Mouse (Mus musculus) liver, embryonic 14.5 days (tissue): ENCODE measurements around the gene Edem3.

ENCODE experiments used
- CTCF ChIP-seq: IDR thresholded peaks from 2 replicates; pipeline ENCODE4 v1.5.1; 2016; ENCODE audit warnings: antibody characterized with exemption, low read depth, control low read depth
- EP300 ChIP-seq: IDR thresholded peaks from 2 replicates; pipeline ENCODE4 v1.6.1; 2016; ENCODE audit warnings: antibody characterized with exemption, low read depth

DNA sequence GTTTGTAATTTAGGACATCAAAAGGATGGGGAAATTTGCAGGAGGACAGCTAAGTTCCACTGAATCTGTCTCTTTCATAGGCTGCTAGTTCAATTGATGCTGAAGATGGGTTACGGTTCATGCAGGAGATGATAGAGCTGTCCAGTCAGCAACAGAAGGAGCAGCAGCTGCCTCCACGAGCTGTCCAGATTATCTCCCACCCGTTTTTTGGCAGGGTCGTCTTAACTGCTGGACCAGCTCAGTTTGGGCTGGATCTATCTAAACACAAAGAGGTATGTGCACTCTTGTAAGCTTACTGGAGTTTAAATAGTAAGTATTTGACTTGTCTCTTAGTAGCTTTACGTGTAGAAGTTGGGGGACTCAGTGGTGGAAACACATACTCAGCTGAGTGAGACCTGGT lies 52.1 kb downstream of the Edem3 start:
- no peak for TF ChIP-seq CTCF
- no peak for TF ChIP-seq EP300
